In the genomic region with DNA sequence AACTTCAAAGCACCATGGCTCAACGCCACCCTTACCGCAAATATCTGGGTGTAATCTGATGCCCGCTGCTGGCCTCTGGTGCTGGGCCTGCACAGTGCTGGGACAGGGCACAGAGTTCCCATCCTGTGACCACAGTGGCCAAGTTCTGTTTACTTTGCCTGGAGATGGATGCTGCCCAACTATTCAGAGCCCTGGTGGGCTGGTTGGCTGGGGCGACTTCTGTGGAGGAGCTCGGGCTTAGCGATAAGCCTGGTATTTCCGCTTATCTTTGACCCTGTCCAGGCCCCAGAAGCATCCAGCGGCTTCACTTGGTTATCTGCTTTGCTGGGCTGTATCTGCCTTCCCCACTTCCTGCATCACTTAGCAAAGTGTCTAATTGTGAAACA, we compare ENCODE assay signal across 8 mouse cellular contexts. TPM values are rescaled to one million over a fixed set of nuclear protein-coding genes. Genes with fewer than 3 reads are reported as not detected.
DNase-seq lines count a peak whose midpoint lies in the region; ATAC-seq and TF ChIP-seq lines count a peak whose summit lies in the region.

No protein-coding gene starts in this region.

- no peaks in the 10 kb centered on the region for H3K27me3 ChIP-seq in intestine, embryonic 14.5 days (replicated peaks; ENCODE audit: control insufficient read depth, insufficient read depth, low read length)
- H3K27me3 ChIP-seq in liver, postnatal 0 days (ENCODE audit: insufficient read depth, low read length) = no peaks in the 10 kb centered on the region

- no peak overlapping the region for H3K9ac ChIP-seq in intestine, embryonic 14.5 days (ENCODE audit: low read length)
- peak overlapping the region; percentile 70 for H3K9ac ChIP-seq in liver, postnatal 0 days (replicated peaks)

- H3K9me3 ChIP-seq in intestine, embryonic 14.5 days (ENCODE audit: control insufficient read depth, low read length) = no peaks in the 10 kb centered on the region
- H3K9me3 ChIP-seq in liver, postnatal 0 days (ENCODE audit: low read length) = no peaks in the 10 kb centered on the region

- no peak overlapping the region for H3K27ac ChIP-seq in intestine, embryonic 14.5 days (ENCODE audit: low read depth)
- peak overlapping the region; percentile 96 for H3K27ac ChIP-seq in liver, postnatal 0 days (ENCODE audit: low read depth)

- 0 out of 2 replicates have a peak, but pooled peaks have one; percentile 9 for TF ChIP-seq CTCF in liver, postnatal 0 days (IDR thresholded peaks at IDR 0.05; ENCODE audit: low read depth)

- no peak overlapping the region for H3K4me2 ChIP-seq in intestine, embryonic 14.5 days (ENCODE audit: low read length)
- H3K4me2 ChIP-seq in liver, postnatal 0 days (ENCODE audit: low read depth, low read length) = peak overlapping the region; percentile 69

- peak; percentile 98 for TF ChIP-seq EP300 in liver, postnatal 0 days (IDR thresholded peaks at IDR 0.05; ENCODE audit: low read depth)

- ATAC-seq in erythroblast, adult 5-6 weeks (replicated peaks; ENCODE audit: low FRiP score, poor library complexity, severe bottlenecking) = peak; percentile 76
- peak; percentile 43; the same call in 1 of the 2 replicates for ATAC-seq in intestine, embryonic 14.5 days (replicated peaks; ENCODE audit: low FRiP score, low TSS enrichment, low read depth)
- ATAC-seq in liver, postnatal 0 days = peak; percentile 86

- H3K4me3 ChIP-seq in intestine, embryonic 14.5 days (ENCODE audit: low read depth, low read length) = no peak overlapping the region
- peak overlapping the region; percentile 55 for H3K4me3 ChIP-seq in liver, postnatal 0 days (ENCODE audit: low read depth, low read length)

- WGBS in intestine, embryonic 14.5 days = 23% methylated on average over 8 of the region's 8 CpGs
- 24% methylated on average over 8 of the region's 8 CpGs for WGBS in liver, postnatal 0 days (ENCODE audit: insufficient replicate concordance)

- H3K36me3 ChIP-seq in intestine, embryonic 14.5 days (ENCODE audit: control insufficient read depth, insufficient read depth, low read length) = no peaks in the 10 kb centered on the region
- no peaks in the 10 kb centered on the region for H3K36me3 ChIP-seq in liver, postnatal 0 days (replicated peaks; ENCODE audit: insufficient read depth, low read length)

- H3K4me1 ChIP-seq in intestine, embryonic 14.5 days (replicated peaks; ENCODE audit: control insufficient read depth, insufficient read depth, low read length) = peaks cover 21% of the 10 kb centered on the region
- H3K4me1 ChIP-seq in liver, postnatal 0 days (ENCODE audit: insufficient read depth) = peaks cover 34% of the 10 kb centered on the region

- peak; percentile 35 for DNase-seq in adrenal gland, postnatal 14 days
- DNase-seq in intestine, embryonic 14.5 days (ENCODE audit: low spot score) = no peak
- peak; percentile 74 for DNase-seq in liver, postnatal 0 days
- DNase-seq in spleen, postnatal 4 days (ENCODE audit: low spot score in 2 of 2) = peak; percentile 78
- DNase-seq in B cell, adult 2 months = no peak
- no peak for DNase-seq in urinary bladder, postnatal 10 days (ENCODE audit: low spot score)
- no peak for DNase-seq in cerebellum, adult 11 months

RNA-seq across cellular contexts. Expression of a gene that starts 5.3 kb away (rescaled TPM):
- total RNA-seq in adrenal gland, postnatal 14 days (2021) = 0.26 and 1.3 TPM in 2 replicates
- total RNA-seq in erythroblast, adult 5-6 weeks (2015; ENCODE audit: low replicate concordance) = 48.0 and 94.9 TPM in 2 replicates
- 229 and 257 TPM in 2 replicates for total RNA-seq in erythroblast, adult 5-6 weeks (2017; ENCODE audit: low replicate concordance)
- polyA plus RNA-seq in intestine, embryonic 14.5 days (2014; fragmentation: Nextera tagmentation; extraction: Ambion mirVana) = 1.8 and 3.1 TPM in 2 replicates
- polyA plus RNA-seq in liver, postnatal 0 days (2015; fragmentation: Nextera tagmentation; extraction: Ambion mirVana) = 21.2 and 24.2 TPM in 2 replicates

RNA-seq across cellular contexts. Expression of a gene that starts 51.8 kb away (rescaled TPM):
- 35.9 and 38.1 TPM in 2 replicates for total RNA-seq in adrenal gland, postnatal 14 days (2021)
- total RNA-seq in erythroblast, adult 5-6 weeks (2015; ENCODE audit: low replicate concordance) = 9.4 and 22.5 TPM in 2 replicates
- 8.3 and 15.9 TPM in 2 replicates for total RNA-seq in erythroblast, adult 5-6 weeks (2017; ENCODE audit: low replicate concordance)
- 36.7 and 39.3 TPM in 2 replicates for polyA plus RNA-seq in intestine, embryonic 14.5 days (2014; fragmentation: Nextera tagmentation; extraction: Ambion mirVana)
- 16.5 and 17.7 TPM in 2 replicates for polyA plus RNA-seq in liver, postnatal 0 days (2015; fragmentation: Nextera tagmentation; extraction: Ambion mirVana)

Comparison
In these comparisons a context has a peak if more than half of its experiments do, and no peak if none do; other contexts are left out.
1. DNase-seq: peak in adrenal gland, postnatal 14 days (single experiment), liver, postnatal 0 days (single experiment) and spleen, postnatal 4 days (2 of 2); none in intestine, embryonic 14.5 days (single experiment), B cell, adult 2 months (0 of 2), urinary bladder, postnatal 10 days (single experiment) and cerebellum, adult 11 months (single experiment).
2. RNA of a gene that starts 5.3 kb away (total RNA-seq): 48.0 to 257 TPM in erythroblast, adult 5-6 weeks; 0.26 to 1.3 TPM in adrenal gland, postnatal 14 days; every median in the first group is over 10 times any median in the second.
3. Peak in every context shown above with its lines, with median percentiles within 50 percentile points of each other: ATAC-seq.